Mouse (Mus musculus): ENCODE results near the gene Dock2. TPM values are rescaled to one million over a fixed set of nuclear protein-coding genes. Genes with fewer than 3 reads are reported as not detected.

Dock2 gene
- polyA plus RNA-seq, 1 experiment from 2014 or later: 1.5 TPM

- no peak for TF ChIP-seq CTCF (IDR thresholded peaks at IDR 0.05; ENCODE audit: low read depth)
- 95% methylated on average over 2 of the region's 2 CpGs for WGBS
- no peaks in the 10 kb centered on the region for H3K9me3 ChIP-seq (ENCODE audit: low read depth, low read length)
- no peaks in the 10 kb centered on the region for H3K36me3 ChIP-seq (ENCODE audit: insufficient read depth)
- H3K9ac ChIP-seq: no peak overlapping the region
- no peaks in the 10 kb centered on the region for H3K27me3 ChIP-seq (ENCODE audit: insufficient read depth, low read length)
- no peak overlapping the region for H3K27ac ChIP-seq (ENCODE audit: low read depth)
- H3K4me2 ChIP-seq: no peak overlapping the region
- no peak for DNase-seq
- no peaks in the 10 kb centered on the region for H3K4me1 ChIP-seq (ENCODE audit: insufficient read depth)
- no peak overlapping the region for H3K4me3 ChIP-seq (ENCODE audit: low read depth, low read length)
- ATAC-seq (ENCODE audit: insufficient read depth): no peak
These were observed 14.3 kb downstream of the Dock2 start for GRCm38 (mm10) chr11:34769396-34769795.

- no peak overlapping the region for H3K4me2 ChIP-seq
- no peaks in the 10 kb centered on the region for H3K36me3 ChIP-seq (ENCODE audit: insufficient read depth)
- H3K27ac ChIP-seq (ENCODE audit: low read depth): no peak overlapping the region
- DNase-seq (no peak), ATAC-seq (ENCODE audit: insufficient read depth) (no peak)
- no peak for TF ChIP-seq CTCF (IDR thresholded peaks at IDR 0.05; ENCODE audit: low read depth)
- H3K27me3 ChIP-seq (ENCODE audit: insufficient read depth, low read length): no peaks in the 10 kb centered on the region
- no peak overlapping the region for H3K9ac ChIP-seq
- WGBS: 74% methylated on average over 5 of the region's 5 CpGs
- no peak overlapping the region for H3K4me3 ChIP-seq (ENCODE audit: low read depth, low read length)
- H3K4me1 ChIP-seq (ENCODE audit: insufficient read depth): no peaks in the 10 kb centered on the region
- H3K9me3 ChIP-seq (ENCODE audit: low read depth, low read length): no peaks in the 10 kb centered on the region
These were observed 19.8 kb downstream of the Dock2 start for GRCm38 (mm10) chr11:34763739-34764361.

- Histone ChIP-seq H3K9ac (no peak overlapping the region), H3K27ac (ENCODE audit: low read depth) (no peak overlapping the region), H3K4me3 (ENCODE audit: low read depth, low read length) (no peak overlapping the region), H3K4me1 (ENCODE audit: insufficient read depth) (no peaks in the 10 kb centered on the region), H3K9me3 (ENCODE audit: low read depth, low read length) (no peaks in the 10 kb centered on the region), H3K36me3 (ENCODE audit: insufficient read depth) (no peaks in the 10 kb centered on the region), H3K27me3 (ENCODE audit: insufficient read depth, low read length) (no peaks in the 10 kb centered on the region), H3K4me2 (no peak overlapping the region)
- no peak for ATAC-seq (ENCODE audit: insufficient read depth)
- TF ChIP-seq CTCF (IDR thresholded peaks at IDR 0.05; ENCODE audit: low read depth): no peak
- 85% methylated on average over 5 of the region's 5 CpGs for WGBS
- no peak for DNase-seq
These were observed 21.0 kb downstream of the Dock2 start for GRCm38 (mm10) chr11:34762570-34763127.

- DNase-seq: no peak
- WGBS: 80% methylated on average over 6 of the region's 6 CpGs
These were observed 21.6 kb downstream of the Dock2 start for GRCm38 (mm10) chr11:34762125-34762524.

GRCm38 (mm10) chr11:34759582-34759981 lies 24.1 kb downstream of the Dock2 start:
- DNase-seq (no peak), ATAC-seq (ENCODE audit: insufficient read depth) (no peak)
- no peak overlapping the region for H3K4me2 ChIP-seq
- 67% methylated on average over 4 of the region's 4 CpGs for WGBS
- H3K27me3 ChIP-seq (ENCODE audit: insufficient read depth, low read length): no peaks in the 10 kb centered on the region
- H3K9me3 ChIP-seq (ENCODE audit: low read depth, low read length): no peaks in the 10 kb centered on the region
- H3K4me1 ChIP-seq (ENCODE audit: insufficient read depth): no peaks in the 10 kb centered on the region
- H3K4me3 ChIP-seq (ENCODE audit: low read depth, low read length): no peak overlapping the region
- no peak overlapping the region for H3K27ac ChIP-seq (ENCODE audit: low read depth)
- no peaks in the 10 kb centered on the region for H3K36me3 ChIP-seq (ENCODE audit: insufficient read depth)
- H3K9ac ChIP-seq: no peak overlapping the region
- TF ChIP-seq CTCF (IDR thresholded peaks at IDR 0.05; ENCODE audit: low read depth): no peak

More at GRCm38 (mm10) chr11:34762125-34762524, 21.6 kb downstream of the Dock2 start:
- Histone ChIP-seq H3K9ac (no peak overlapping the region), H3K27ac (ENCODE audit: low read depth) (no peak overlapping the region), H3K27me3 (ENCODE audit: insufficient read depth, low read length) (no peaks in the 10 kb centered on the region), H3K4me3 (ENCODE audit: low read depth, low read length) (no peak overlapping the region), H3K36me3 (ENCODE audit: insufficient read depth) (no peaks in the 10 kb centered on the region), H3K9me3 (ENCODE audit: low read depth, low read length) (no peaks in the 10 kb centered on the region), H3K4me2 (no peak overlapping the region), H3K4me1 (ENCODE audit: insufficient read depth) (no peaks in the 10 kb centered on the region)
- no peak for TF ChIP-seq CTCF (IDR thresholded peaks at IDR 0.05; ENCODE audit: low read depth)
- no peak for ATAC-seq (ENCODE audit: insufficient read depth)

- DNase-seq (no peak), ATAC-seq (ENCODE audit: insufficient read depth) (no peak)
- Histone ChIP-seq H3K27ac (ENCODE audit: low read depth) (no peak overlapping the region), H3K36me3 (ENCODE audit: insufficient read depth) (no peaks in the 10 kb centered on the region), H3K9me3 (ENCODE audit: low read depth, low read length) (no peaks in the 10 kb centered on the region), H3K9ac (no peak overlapping the region), H3K4me1 (ENCODE audit: insufficient read depth) (no peaks in the 10 kb centered on the region), H3K27me3 (ENCODE audit: insufficient read depth, low read length) (no peaks in the 10 kb centered on the region), H3K4me3 (ENCODE audit: low read depth, low read length) (no peak overlapping the region), H3K4me2 (no peak overlapping the region)
- WGBS: 54% methylated on average over 1 of the region's 1 CpGs
- TF ChIP-seq CTCF (IDR thresholded peaks at IDR 0.05; ENCODE audit: low read depth): no peak
These were observed 42.6 kb downstream of the Dock2 start for GRCm38 (mm10) chr11:34741081-34741480.

- no peak overlapping the region for H3K4me3 ChIP-seq (ENCODE audit: low read depth, low read length)
These were observed 43.9 kb downstream of the Dock2 start for GRCm38 (mm10) chr11:34739816-34740215.

More at GRCm38 (mm10) chr11:34739816-34740215, 43.9 kb downstream of the Dock2 start:
- Histone ChIP-seq H3K36me3 (ENCODE audit: insufficient read depth) (no peaks in the 10 kb centered on the region), H3K4me2 (no peak overlapping the region), H3K27ac (ENCODE audit: low read depth) (no peak overlapping the region), H3K9ac (no peak overlapping the region), H3K27me3 (ENCODE audit: insufficient read depth, low read length) (no peaks in the 10 kb centered on the region), H3K9me3 (ENCODE audit: low read depth, low read length) (no peaks in the 10 kb centered on the region), H3K4me1 (ENCODE audit: insufficient read depth) (no peaks in the 10 kb centered on the region)
- WGBS: 94% methylated on average over 3 of the region's 3 CpGs
- no peak for ATAC-seq (ENCODE audit: insufficient read depth)
- no peak for TF ChIP-seq CTCF (IDR thresholded peaks at IDR 0.05; ENCODE audit: low read depth)
- no peak for DNase-seq
